Comparison of ENCODE assay signal across 15 mouse cellular contexts in the genomic region with DNA sequence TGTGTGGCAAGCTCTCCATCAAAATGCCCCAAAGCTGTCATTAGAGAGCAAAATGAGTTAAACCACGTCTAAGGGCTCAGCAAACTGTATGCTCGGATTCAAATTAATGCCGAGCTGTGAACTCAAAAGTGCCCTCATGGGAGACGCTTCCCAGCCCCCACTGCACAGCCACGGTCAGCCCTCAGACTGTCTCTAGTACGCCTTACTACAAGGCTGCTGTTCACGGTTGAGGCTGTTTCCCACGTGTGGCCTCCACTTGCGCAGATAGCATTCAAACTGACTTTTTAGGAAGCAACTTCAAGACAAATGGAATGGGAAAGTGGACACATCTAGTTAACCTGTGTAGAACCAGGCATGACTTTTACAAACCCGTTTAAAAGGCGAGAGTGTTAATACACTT.
A peak's percentile ranks its signal among the peaks of the same experiment; 100 is the strongest.
DNase-seq lines count a peak whose midpoint lies in the region; ATAC-seq and TF ChIP-seq lines count a peak whose summit lies in the region.
"Had no signal": no experiment of that assay in that cellular context is flagged by ENCODE, and none has a peak within 500 bp of the region (broad histone marks: within the 10 kb centered on the region; RNA-seq: fewer than 3 reads in every experiment).

No protein-coding gene starts in this region.

- no peaks in the 10 kb centered on the region for H3K36me3 ChIP-seq in heart, embryonic 12.5 days
- no peaks in the 10 kb centered on the region for H3K36me3 ChIP-seq in midbrain, embryonic 11.5 days (ENCODE audit: control insufficient read depth, insufficient read depth, low read length)
- no peaks in the 10 kb centered on the region for H3K36me3 ChIP-seq in midbrain, postnatal 0 days (ENCODE audit: insufficient read depth, low read length)
- no peaks in the 10 kb centered on the region for H3K36me3 ChIP-seq in limb, embryonic 13.5 days
- H3K36me3 ChIP-seq: limb, embryonic 15.5 days had no signal

- H3K9me3 ChIP-seq in heart, embryonic 12.5 days (replicated peaks) = no peaks in the 10 kb centered on the region
- no peaks in the 10 kb centered on the region for H3K9me3 ChIP-seq in midbrain, embryonic 11.5 days (ENCODE audit: control insufficient read depth, low read length)
- no peaks in the 10 kb centered on the region for H3K9me3 ChIP-seq in midbrain, postnatal 0 days (ENCODE audit: low read length)
- no peaks in the 10 kb centered on the region for H3K9me3 ChIP-seq in limb, embryonic 13.5 days
- H3K9me3 ChIP-seq: limb, embryonic 15.5 days; megakaryocyte, embryonic 14.5 days had no signal

- 20% methylated on average over 11 of the region's 11 CpGs for WGBS in heart, embryonic 12.5 days
- WGBS in midbrain, embryonic 11.5 days = 44% methylated on average over 11 of the region's 11 CpGs
- 42% methylated on average over 11 of the region's 11 CpGs for WGBS in midbrain, postnatal 0 days
- 19% methylated on average over 11 of the region's 11 CpGs for WGBS in limb, embryonic 13.5 days

- TF ChIP-seq CTCF in midbrain, postnatal 0 days (IDR thresholded peaks at IDR 0.05) = no peak
- TF ChIP-seq CTCF in gastrocnemius, adult 2 months (IDR thresholded peaks at IDR 0.05) = no peak

- no peaks in the 10 kb centered on the region for H3K27me3 ChIP-seq in heart, embryonic 12.5 days (replicated peaks)
- H3K27me3 ChIP-seq in midbrain, embryonic 11.5 days (ENCODE audit: control insufficient read depth, insufficient read depth, low read length) = no peaks in the 10 kb centered on the region
- H3K27me3 ChIP-seq in midbrain, postnatal 0 days (ENCODE audit: insufficient read depth, low read length) = no peaks in the 10 kb centered on the region
- no peaks in the 10 kb centered on the region for H3K27me3 ChIP-seq in limb, embryonic 13.5 days
- H3K27me3 ChIP-seq: limb, embryonic 15.5 days; megakaryocyte, embryonic 14.5 days had no signal

- no peak overlapping the region for H3K4me3 ChIP-seq in heart, embryonic 12.5 days
- no peak overlapping the region for H3K4me3 ChIP-seq in midbrain, embryonic 11.5 days (ENCODE audit: low read depth, low read length)
- H3K4me3 ChIP-seq in midbrain, postnatal 0 days (ENCODE audit: low read depth, low read length) = no peak overlapping the region
- H3K4me3 ChIP-seq in limb, embryonic 13.5 days = no peak overlapping the region
- H3K4me3 ChIP-seq in gastrocnemius, adult 2 months = no peak overlapping the region
- H3K4me3 ChIP-seq: erythroblast, embryonic 14.5 days; limb, embryonic 15.5 days; megakaryocyte, embryonic 14.5 days had no signal

- H3K4me2 ChIP-seq in heart, embryonic 12.5 days = peak overlapping the region; percentile 4; the same call in 1 of the 2 replicates
- H3K4me2 ChIP-seq in midbrain, embryonic 11.5 days = no peak overlapping the region
- H3K4me2 ChIP-seq in midbrain, postnatal 0 days (ENCODE audit: low read depth, low read length, poor library complexity, severe bottlenecking) = no peak overlapping the region
- H3K4me2 ChIP-seq in limb, embryonic 13.5 days (replicated peaks) = peak overlapping the region; percentile 20
- H3K4me2 ChIP-seq: limb, embryonic 15.5 days had no signal

- DNase-seq in heart, postnatal 4 days = no peak
- peak; percentile 83 for DNase-seq in midbrain, embryonic 11.5 days (ENCODE audit: low spot score, missing footprints)
- DNase-seq in midbrain, postnatal 0 days (ENCODE audit: low spot score) = no peak
- peak; percentile 40 for DNase-seq in embryo, embryonic 11 days
- DNase-seq in adipocyte (ENCODE audit: low spot score) = no peak
- DNase-seq in gastrocnemius, adult 2 months = no peak
- DNase-seq: cerebellum, postnatal 10 days; kidney, postnatal 36 days; right cerebral cortex, postnatal 4 days; thymus, postnatal 25 days had no signal

- H3K27ac ChIP-seq in heart, embryonic 12.5 days (ENCODE audit: poor library complexity, severe bottlenecking) = no peak overlapping the region
- H3K27ac ChIP-seq in midbrain, embryonic 11.5 days (ENCODE audit: low read depth, low read length) = no peak overlapping the region
- H3K27ac ChIP-seq in midbrain, postnatal 0 days (ENCODE audit: low read depth, low read length) = no peak overlapping the region
- H3K27ac ChIP-seq in limb, embryonic 13.5 days = no peak overlapping the region
- H3K27ac ChIP-seq in gastrocnemius, adult 2 months = no peak overlapping the region
- H3K27ac ChIP-seq: limb, embryonic 15.5 days had no signal

- 0 out of 2 replicates have a peak, but pooled peaks cover 8% of the 10 kb centered on the region for H3K4me1 ChIP-seq in heart, embryonic 12.5 days (replicated peaks)
- peaks cover 3% of the 10 kb centered on the region; the same call in 1 of the 2 replicates for H3K4me1 ChIP-seq in midbrain, embryonic 11.5 days (ENCODE audit: control insufficient read depth, insufficient read depth, low read length)
- no peaks in the 10 kb centered on the region for H3K4me1 ChIP-seq in midbrain, postnatal 0 days (ENCODE audit: insufficient read depth, low read length)
- H3K4me1 ChIP-seq in limb, embryonic 13.5 days = peaks cover 12% of the 10 kb centered on the region
- H3K4me1 ChIP-seq: megakaryocyte, embryonic 14.5 days had no signal

- no peak overlapping the region for H3K9ac ChIP-seq in heart, embryonic 12.5 days
- H3K9ac ChIP-seq in midbrain, embryonic 11.5 days (ENCODE audit: low read length) = no peak overlapping the region
- H3K9ac ChIP-seq in midbrain, postnatal 0 days (replicated peaks; ENCODE audit: low read length, poor library complexity, severe bottlenecking) = no peak overlapping the region
- H3K9ac ChIP-seq in limb, embryonic 13.5 days = no peak overlapping the region
- H3K9ac ChIP-seq: limb, embryonic 15.5 days had no signal

- intact Hi-C loops in gastrocnemius, adult 2 months (cut with DNase I) = no loop called here

- no peak for ATAC-seq in heart, embryonic 12.5 days (ENCODE audit: insufficient number of reproducible peaks, low FRiP score)
- 0 out of 2 replicates have a peak, but pooled peaks have one; percentile 44 for ATAC-seq in midbrain, embryonic 11.5 days (ENCODE audit: low FRiP score)
- no peak for ATAC-seq in midbrain, postnatal 0 days (ENCODE audit: low FRiP score)
- no peak for ATAC-seq in limb, embryonic 13.5 days (ENCODE audit: low FRiP score, low read depth)

Comparison
In these comparisons a context has a peak if more than half of its experiments do, and no peak if none do; other contexts are left out.
1. DNase-seq: peak in midbrain, embryonic 11.5 days (single experiment) and embryo, embryonic 11 days (single experiment); none in heart, postnatal 4 days (single experiment), midbrain, postnatal 0 days (single experiment), adipocyte (single experiment) and gastrocnemius, adult 2 months (single experiment).
2. H3K4me2 ChIP-seq: peak in heart, embryonic 12.5 days (single experiment) and limb, embryonic 13.5 days (single experiment); none in midbrain, embryonic 11.5 days (single experiment) and midbrain, postnatal 0 days (single experiment).